Mouse (Mus musculus): Measurements from ENCODE around the gene Dlg5. TPM values are rescaled to one million over a fixed set of nuclear protein-coding genes. Genes with fewer than 3 reads are reported as not detected.

Gene Dlg5
- polyA plus RNA-seq, 1 experiment from 2014 or later, result 16.5 TPM

- WGBS, result 92% methylated on average over 8 of the region's 8 CpGs
- Histone ChIP-seq H3K27ac (no peak overlapping the region), H3K4me1 (peaks cover 25% of the 10 kb centered on the region), H3K4me3 (no peak overlapping the region), H3K27me3 (ENCODE audit: poor library complexity, severe bottlenecking) (no peaks in the 10 kb centered on the region), H3K36me3 (replicated peaks) (0 out of 2 replicates have a peak, but pooled peaks cover 8% of the 10 kb centered on the region), H3K9me3 (no peaks in the 10 kb centered on the region)
- no peak for DNase-seq (ENCODE audit: extremely low spot score, low spot score)
Observed at GRCm38 (mm10) chr14:24227015-24227414, 18.7 kb downstream of the Dlg5 start.

DNA sequence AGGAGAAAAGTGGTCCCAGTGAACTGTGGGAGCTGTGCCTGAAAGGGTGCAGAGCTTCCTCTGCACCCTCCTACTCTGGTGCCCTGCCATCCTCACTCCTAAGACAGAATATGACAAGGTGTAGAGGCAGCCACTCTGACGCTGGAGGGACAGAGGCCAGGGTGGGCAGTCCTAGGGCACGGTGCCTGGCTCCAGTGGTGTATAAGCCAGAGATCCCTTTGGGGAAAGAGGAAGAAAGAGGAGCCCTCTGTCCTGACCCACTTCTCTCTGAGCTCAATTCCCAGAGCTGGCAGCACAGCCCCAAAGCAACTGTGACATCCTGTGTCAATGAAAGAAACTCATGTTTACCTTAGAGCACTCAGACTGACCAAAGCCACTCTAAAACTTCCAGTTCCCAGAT is 19.4 kb downstream of the Dlg5 start:
- Histone ChIP-seq H3K4me1 (peaks cover 25% of the 10 kb centered on the region), H3K9me3 (no peaks in the 10 kb centered on the region), H3K27ac (no peak overlapping the region), H3K36me3 (replicated peaks) (0 out of 2 replicates have a peak, but pooled peaks cover 8% of the 10 kb centered on the region), H3K4me3 (no peak overlapping the region), H3K27me3 (ENCODE audit: poor library complexity, severe bottlenecking) (no peaks in the 10 kb centered on the region)
- DNase-seq (ENCODE audit: extremely low spot score, low spot score), result no peak
- 91% methylated on average over 2 of the region's 2 CpGs for WGBS

GRCm38 (mm10) chr14:24222759-24223158 is 23.0 kb downstream of the Dlg5 start:
- peak overlapping the region; percentile 48 for H3K27ac ChIP-seq
- DNase-seq (ENCODE audit: extremely low spot score, low spot score), result no peak
- 0 out of 2 replicates have a peak, but pooled peaks cover 8% of the 10 kb centered on the region for H3K36me3 ChIP-seq (replicated peaks)
- H3K9me3 ChIP-seq, result no peaks in the 10 kb centered on the region
- no peaks in the 10 kb centered on the region for H3K27me3 ChIP-seq (ENCODE audit: poor library complexity, severe bottlenecking)
- WGBS, result 35% methylated on average over 3 of the region's 3 CpGs
- no peak overlapping the region for H3K4me3 ChIP-seq
- H3K4me1 ChIP-seq, result peaks cover 47% of the 10 kb centered on the region

DNA sequence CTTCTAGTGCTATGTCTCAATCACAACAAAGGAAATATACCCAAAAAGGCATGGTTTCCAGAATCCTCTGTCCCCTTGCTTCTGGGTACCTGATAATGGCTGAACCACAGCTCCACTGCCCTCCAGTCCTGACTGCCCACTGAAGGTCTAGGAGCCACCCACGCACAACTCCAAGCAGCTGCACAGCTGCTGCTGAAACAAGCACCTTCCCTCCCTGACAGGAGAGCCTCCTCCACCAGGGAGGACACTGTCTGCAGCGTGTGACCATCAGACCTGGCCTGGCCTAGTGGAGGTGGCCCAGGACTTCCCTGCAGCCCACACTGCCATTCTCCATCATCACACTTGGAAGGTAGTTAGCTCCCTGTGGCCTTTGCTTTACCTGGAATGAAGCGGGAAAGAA is 23.4 kb downstream of the Dlg5 start:
- WGBS, result 77% methylated on average over 3 of the region's 3 CpGs
- no peak for DNase-seq (ENCODE audit: extremely low spot score, low spot score)
- Histone ChIP-seq H3K9me3 (no peaks in the 10 kb centered on the region), H3K4me3 (no peak overlapping the region), H3K27me3 (ENCODE audit: poor library complexity, severe bottlenecking) (no peaks in the 10 kb centered on the region), H3K36me3 (replicated peaks) (0 out of 2 replicates have a peak, but pooled peaks cover 8% of the 10 kb centered on the region), H3K27ac (peak overlapping the region; percentile 48; the same call in 1 of the 2 replicates), H3K4me1 (peaks cover 51% of the 10 kb centered on the region)

GRCm38 (mm10) chr14:24217362-24217722 is 28.4 kb downstream of the Dlg5 start:
- Histone ChIP-seq H3K27me3 (ENCODE audit: poor library complexity, severe bottlenecking) (no peaks in the 10 kb centered on the region), H3K27ac (0 out of 2 replicates have a peak overlapping the region, but pooled peaks have one; percentile 67), H3K4me1 (peaks cover 90% of the 10 kb centered on the region), H3K9me3 (no peaks in the 10 kb centered on the region), H3K36me3 (replicated peaks) (no peaks in the 10 kb centered on the region), H3K4me3 (no peak overlapping the region)
- WGBS, result 81% methylated on average over 8 of the region's 8 CpGs
- no peak for DNase-seq (ENCODE audit: extremely low spot score, low spot score)

DNA sequence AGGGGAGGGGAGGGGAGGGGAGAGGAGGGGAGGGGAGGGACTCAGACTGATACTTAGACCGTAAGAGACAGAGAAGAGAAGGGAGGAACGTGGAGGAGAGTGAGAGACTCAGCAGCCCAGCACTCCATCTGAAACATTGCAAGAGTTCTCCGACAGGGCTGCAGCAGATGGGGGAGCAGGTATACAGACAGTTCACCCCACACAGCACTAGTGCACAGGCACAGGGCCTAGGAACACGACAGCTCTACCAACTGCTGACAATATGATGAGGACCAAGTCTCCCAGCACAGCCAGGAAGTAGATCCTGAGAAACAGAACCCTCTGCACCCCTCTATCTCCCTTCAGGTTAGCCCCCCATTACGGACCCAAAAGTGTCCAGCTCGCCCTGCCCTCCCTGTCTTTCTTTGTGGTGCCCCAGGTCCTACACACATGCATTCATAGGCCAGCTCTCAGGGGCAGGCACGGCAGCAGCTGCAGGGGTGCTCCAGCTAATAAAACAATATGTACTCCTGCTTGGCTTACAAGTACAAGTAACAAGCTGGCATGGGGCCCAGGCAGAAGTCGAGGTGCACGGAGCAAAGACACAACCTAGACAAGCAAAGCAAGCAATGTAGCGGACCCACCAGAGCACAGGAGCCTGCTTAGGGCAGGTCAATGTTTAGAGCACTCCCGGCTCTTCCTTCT is 28.9 kb downstream of the Dlg5 start:
- Histone ChIP-seq H3K4me3 (no peak overlapping the region), H3K9me3 (no peaks in the 10 kb centered on the region), H3K27me3 (ENCODE audit: poor library complexity, severe bottlenecking) (no peaks in the 10 kb centered on the region), H3K27ac (peak overlapping the region; percentile 67; the same call in 1 of the 2 replicates), H3K4me1 (peaks cover 92% of the 10 kb centered on the region), H3K36me3 (replicated peaks) (no peaks in the 10 kb centered on the region)
- DNase-seq (ENCODE audit: extremely low spot score, low spot score), result no peak
- 69% methylated on average over 11 of the region's 11 CpGs for WGBS

DNA sequence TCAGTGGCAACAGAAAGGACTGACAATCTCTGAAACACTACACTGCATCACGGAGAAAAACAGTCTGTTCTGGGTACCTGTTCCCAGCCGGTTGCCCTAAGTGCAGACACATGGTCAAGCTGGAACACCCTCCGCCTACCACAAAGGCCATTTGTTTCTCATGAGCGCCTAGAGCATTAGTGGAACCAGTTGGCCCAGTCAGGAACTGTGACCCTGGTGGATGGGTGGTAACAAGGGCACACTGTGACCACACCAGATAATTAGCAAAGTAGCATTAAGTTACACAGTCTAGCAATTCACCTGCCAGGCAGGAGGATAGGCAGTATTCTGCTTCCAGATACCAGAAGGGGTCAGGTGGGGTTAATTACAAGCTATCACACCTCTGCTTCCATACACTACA is 29.7 kb downstream of the Dlg5 start:
- no peaks in the 10 kb centered on the region for H3K27me3 ChIP-seq (ENCODE audit: poor library complexity, severe bottlenecking)
- H3K4me3 ChIP-seq, result no peak overlapping the region
- no peak for DNase-seq (ENCODE audit: extremely low spot score, low spot score)
- H3K36me3 ChIP-seq (replicated peaks), result no peaks in the 10 kb centered on the region
- no peak overlapping the region for H3K27ac ChIP-seq
- 45% methylated on average over 4 of the region's 4 CpGs for WGBS
- H3K9me3 ChIP-seq, result no peaks in the 10 kb centered on the region
- peaks cover 96% of the 10 kb centered on the region for H3K4me1 ChIP-seq

DNA sequence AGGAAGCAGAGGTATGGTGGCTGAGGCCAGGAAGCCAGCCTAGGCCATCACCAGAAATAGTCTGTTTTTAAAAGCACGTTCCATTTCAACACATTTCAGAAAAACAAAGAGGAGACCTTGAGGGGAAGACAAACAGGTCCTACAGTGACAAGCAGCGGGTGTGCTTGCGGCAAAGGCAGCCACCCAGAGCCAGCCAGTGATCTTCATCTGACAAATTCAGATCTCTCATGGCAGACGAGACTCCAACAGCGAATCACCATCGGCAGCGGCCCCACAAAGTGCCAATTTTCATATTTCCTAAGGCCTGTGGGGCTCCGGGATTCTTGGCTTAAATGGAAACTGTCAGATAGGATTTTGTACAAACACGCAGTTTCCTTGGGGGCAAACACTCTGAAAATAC is 31.3 kb downstream of the Dlg5 start:
- H3K4me3 ChIP-seq, result no peak overlapping the region
- peak overlapping the region; percentile 15; the same call in 1 of the 2 replicates for H3K27ac ChIP-seq
- WGBS, result 84% methylated on average over 9 of the region's 9 CpGs
- no peaks in the 10 kb centered on the region for H3K36me3 ChIP-seq (replicated peaks)
- DNase-seq (ENCODE audit: extremely low spot score, low spot score), result no peak
- H3K27me3 ChIP-seq (ENCODE audit: poor library complexity, severe bottlenecking), result no peaks in the 10 kb centered on the region
- peaks cover 84% of the 10 kb centered on the region for H3K4me1 ChIP-seq
- no peaks in the 10 kb centered on the region for H3K9me3 ChIP-seq

DNA sequence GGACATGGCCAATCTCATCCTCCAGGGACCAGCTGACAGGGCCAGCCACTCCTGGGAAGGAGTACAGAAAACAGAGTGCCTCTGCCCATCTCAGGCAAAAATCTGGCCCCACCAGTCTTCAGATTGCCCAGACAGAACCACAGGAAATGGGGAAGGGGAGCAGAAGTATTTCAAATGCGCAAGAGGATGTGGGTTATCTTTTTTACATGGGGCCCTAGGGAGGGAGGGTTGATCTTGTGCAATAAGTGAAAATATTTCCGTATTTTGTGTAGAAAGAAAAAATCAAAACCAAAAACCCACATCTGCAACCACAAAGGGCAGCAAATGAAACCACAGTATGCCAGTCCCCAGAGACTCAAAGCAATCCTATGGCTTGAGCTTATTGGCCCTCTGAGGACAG is 32.4 kb downstream of the Dlg5 start:
- Histone ChIP-seq H3K36me3 (replicated peaks) (no peaks in the 10 kb centered on the region), H3K27ac (0 out of 2 replicates have a peak overlapping the region, but pooled peaks have one; percentile 56), H3K9me3 (no peaks in the 10 kb centered on the region), H3K4me1 (peaks cover 74% of the 10 kb centered on the region), H3K4me3 (no peak overlapping the region), H3K27me3 (ENCODE audit: poor library complexity, severe bottlenecking) (no peaks in the 10 kb centered on the region)
- no peak for DNase-seq (ENCODE audit: extremely low spot score, low spot score)
- 86% methylated on average over 2 of the region's 2 CpGs for WGBS

GRCm38 (mm10) chr14:24212861-24213260 is 32.9 kb downstream of the Dlg5 start:
- Histone ChIP-seq H3K4me1 (peaks cover 77% of the 10 kb centered on the region), H3K9me3 (no peaks in the 10 kb centered on the region), H3K27me3 (ENCODE audit: poor library complexity, severe bottlenecking) (no peaks in the 10 kb centered on the region), H3K4me3 (no peak overlapping the region), H3K27ac (peak overlapping the region; percentile 56; the same call in 1 of the 2 replicates), H3K36me3 (replicated peaks) (no peaks in the 10 kb centered on the region)
- no peak for DNase-seq (ENCODE audit: extremely low spot score, low spot score)
- WGBS, result 47% methylated on average over 5 of the region's 5 CpGs

- 80% methylated on average over 13 of the region's 13 CpGs for WGBS
- H3K4me1 ChIP-seq, result peaks cover 63% of the 10 kb centered on the region
- no peaks in the 10 kb centered on the region for H3K9me3 ChIP-seq
- no peak for DNase-seq (ENCODE audit: extremely low spot score, low spot score)
- H3K27ac ChIP-seq, result no peak overlapping the region
- no peak overlapping the region for H3K4me3 ChIP-seq
- H3K36me3 ChIP-seq (replicated peaks), result no peaks in the 10 kb centered on the region
- H3K27me3 ChIP-seq (ENCODE audit: poor library complexity, severe bottlenecking), result no peaks in the 10 kb centered on the region
Observed at GRCm38 (mm10) chr14:24207360-24207752, 38.4 kb downstream of the Dlg5 start.

GRCm38 (mm10) chr14:24206736-24207359 is 38.9 kb downstream of the Dlg5 start:
- no peaks in the 10 kb centered on the region for H3K27me3 ChIP-seq (ENCODE audit: poor library complexity, severe bottlenecking)
- H3K27ac ChIP-seq, result peak overlapping the region; percentile 67
- H3K4me3 ChIP-seq, result no peak overlapping the region
- 67% methylated on average over 12 of the region's 12 CpGs for WGBS
- peaks cover 58% of the 10 kb centered on the region for H3K4me1 ChIP-seq
- 0 out of 2 replicates have a peak, but pooled peaks cover 4% of the 10 kb centered on the region for H3K36me3 ChIP-seq (replicated peaks)
- DNase-seq (ENCODE audit: extremely low spot score, low spot score), result no peak
- H3K9me3 ChIP-seq, result no peaks in the 10 kb centered on the region

- H3K36me3 ChIP-seq (replicated peaks), result peaks cover 4% of the 10 kb centered on the region; the same call in 1 of the 2 replicates
- WGBS, result 32% methylated on average over 9 of the region's 9 CpGs
- no peaks in the 10 kb centered on the region for H3K9me3 ChIP-seq
- no peaks in the 10 kb centered on the region for H3K27me3 ChIP-seq (ENCODE audit: poor library complexity, severe bottlenecking)
- H3K27ac ChIP-seq, result peak overlapping the region; percentile 66
- H3K4me3 ChIP-seq, result no peak overlapping the region
- no peak for DNase-seq (ENCODE audit: extremely low spot score, low spot score)
- H3K4me1 ChIP-seq, result peaks cover 54% of the 10 kb centered on the region
Observed at GRCm38 (mm10) chr14:24206314-24206713, 39.4 kb downstream of the Dlg5 start.
